Mouse (Mus musculus): ENCODE data around the gene BC053393. TPM values are rescaled to one million over a fixed set of nuclear protein-coding genes. Genes with fewer than 3 reads are reported as not detected.

BC053393 gene
- polyA plus RNA-seq, 1 experiment: not detected

GRCm38 (mm10) chr11:46549721-46550120 lies 21.6 kb upstream of the BC053393 start:
- no peak overlapping the region for H3ac ChIP-seq (ENCODE audit: control insufficient read depth, insufficient read length, low read depth)
- H3K36me3 ChIP-seq (ENCODE audit: control insufficient read depth, insufficient read depth): no peaks in the 10 kb centered on the region
- TF ChIP-seq CTCF (IDR thresholded peaks at IDR 0.05; ENCODE audit: control insufficient read depth, insufficient read depth, insufficient read length): no peak
- TF ChIP-seq MYOD1 (IDR thresholded peaks at IDR 0.05; ENCODE audit: control insufficient read depth, insufficient read length, low read depth): no peak
- no peak for TF ChIP-seq MAX (IDR thresholded peaks at IDR 0.05)
- TF ChIP-seq USF1 (IDR thresholded peaks at IDR 0.05; ENCODE audit: low read depth): no peak
- TF ChIP-seq MYOG (IDR thresholded peaks at IDR 0.05; ENCODE audit: control insufficient read depth, extremely low read depth, insufficient read length): no peak
- no peak for TF ChIP-seq FOSL1 (IDR thresholded peaks at IDR 0.05; ENCODE audit: insufficient read depth, low read length, poor library complexity, severe bottlenecking)
- no peak for TF ChIP-seq CEBPB (IDR thresholded peaks at IDR 0.05; ENCODE audit: low read depth)
- H3K27me3 ChIP-seq (ENCODE audit: control insufficient read depth, insufficient read depth, insufficient read length): no peaks in the 10 kb centered on the region
- H3K79me3 ChIP-seq (ENCODE audit: low read depth): no peaks in the 10 kb centered on the region
- H3K4me3 ChIP-seq (ENCODE audit: insufficient read depth, poor library complexity, severe bottlenecking): no peak overlapping the region
- H3K79me2 ChIP-seq (ENCODE audit: control insufficient read depth, insufficient read depth): no peaks in the 10 kb centered on the region

- TF ChIP-seq MAX (IDR thresholded peaks at IDR 0.05) (no peak), FOSL1 (IDR thresholded peaks at IDR 0.05; ENCODE audit: insufficient read depth, low read length, poor library complexity, severe bottlenecking) (no peak), MYOD1 (IDR thresholded peaks at IDR 0.05; ENCODE audit: control insufficient read depth, insufficient read length, low read depth) (no peak), CTCF (IDR thresholded peaks at IDR 0.05; ENCODE audit: control insufficient read depth, insufficient read depth, insufficient read length) (no peak), MYOG (IDR thresholded peaks at IDR 0.05; ENCODE audit: control insufficient read depth, extremely low read depth, insufficient read length) (no peak), CEBPB (IDR thresholded peaks at IDR 0.05; ENCODE audit: low read depth) (no peak), USF1 (IDR thresholded peaks at IDR 0.05; ENCODE audit: low read depth) (no peak)
- Histone ChIP-seq H3K36me3 (ENCODE audit: control insufficient read depth, insufficient read depth) (no peaks in the 10 kb centered on the region), H3ac (ENCODE audit: control insufficient read depth, insufficient read length, low read depth) (no peak overlapping the region), H3K79me3 (ENCODE audit: low read depth) (no peaks in the 10 kb centered on the region), H3K4me3 (ENCODE audit: insufficient read depth, poor library complexity, severe bottlenecking) (no peak overlapping the region), H3K79me2 (ENCODE audit: control insufficient read depth, insufficient read depth) (no peaks in the 10 kb centered on the region), H3K27me3 (ENCODE audit: control insufficient read depth, insufficient read depth, insufficient read length) (no peaks in the 10 kb centered on the region)
Measured at GRCm38 (mm10) chr11:46552741-46553140, 18.6 kb upstream of the BC053393 start.

GRCm38 (mm10) chr11:46561096-46561495 lies 10.2 kb upstream of the BC053393 start:
- no peaks in the 10 kb centered on the region for H3K79me2 ChIP-seq (ENCODE audit: control insufficient read depth, insufficient read depth)
- no peak overlapping the region for H3K4me3 ChIP-seq (ENCODE audit: insufficient read depth, poor library complexity, severe bottlenecking)
- no peak overlapping the region for H3ac ChIP-seq (ENCODE audit: control insufficient read depth, insufficient read length, low read depth)
- TF ChIP-seq MYOG (IDR thresholded peaks at IDR 0.05; ENCODE audit: control insufficient read depth, extremely low read depth, insufficient read length) (no peak), MAX (IDR thresholded peaks at IDR 0.05) (no peak), MYOD1 (IDR thresholded peaks at IDR 0.05; ENCODE audit: control insufficient read depth, insufficient read length, low read depth) (no peak), FOSL1 (IDR thresholded peaks at IDR 0.05; ENCODE audit: insufficient read depth, low read length, poor library complexity, severe bottlenecking) (no peak), USF1 (IDR thresholded peaks at IDR 0.05; ENCODE audit: low read depth) (no peak), CTCF (IDR thresholded peaks at IDR 0.05; ENCODE audit: control insufficient read depth, insufficient read depth, insufficient read length) (no peak), CEBPB (IDR thresholded peaks at IDR 0.05; ENCODE audit: low read depth) (no peak)
- no peaks in the 10 kb centered on the region for H3K79me3 ChIP-seq (ENCODE audit: low read depth)
- H3K36me3 ChIP-seq (ENCODE audit: control insufficient read depth, insufficient read depth): no peaks in the 10 kb centered on the region
- H3K27me3 ChIP-seq (ENCODE audit: control insufficient read depth, insufficient read depth, insufficient read length): no peaks in the 10 kb centered on the region

- TF ChIP-seq MYOG (IDR thresholded peaks at IDR 0.05; ENCODE audit: control insufficient read depth, extremely low read depth, insufficient read length): no peak
- no peak for TF ChIP-seq CEBPB (IDR thresholded peaks at IDR 0.05; ENCODE audit: low read depth)
- TF ChIP-seq CTCF (IDR thresholded peaks at IDR 0.05; ENCODE audit: control insufficient read depth, insufficient read depth, insufficient read length): no peak
- no peak for TF ChIP-seq FOSL1 (IDR thresholded peaks at IDR 0.05; ENCODE audit: insufficient read depth, low read length, poor library complexity, severe bottlenecking)
- TF ChIP-seq MYOD1 (IDR thresholded peaks at IDR 0.05; ENCODE audit: control insufficient read depth, insufficient read length, low read depth): no peak
- no peak for TF ChIP-seq MAX (IDR thresholded peaks at IDR 0.05)
- no peak for TF ChIP-seq USF1 (IDR thresholded peaks at IDR 0.05; ENCODE audit: low read depth)
- no peaks in the 10 kb centered on the region for H3K79me2 ChIP-seq (ENCODE audit: control insufficient read depth, insufficient read depth)
Measured at GRCm38 (mm10) chr11:46564671-46565070, 6.7 kb upstream of the BC053393 start.

GRCm38 (mm10) chr11:46565967-46566366 lies 5.4 kb upstream of the BC053393 start:
- H3ac ChIP-seq (ENCODE audit: control insufficient read depth, insufficient read length, low read depth): no peak overlapping the region
- no peak overlapping the region for H3K4me3 ChIP-seq (ENCODE audit: insufficient read depth, poor library complexity, severe bottlenecking)
- no peaks in the 10 kb centered on the region for H3K79me2 ChIP-seq (ENCODE audit: control insufficient read depth, insufficient read depth)
- H3K79me3 ChIP-seq (ENCODE audit: low read depth): no peaks in the 10 kb centered on the region
- no peak for TF ChIP-seq MYOG (IDR thresholded peaks at IDR 0.05; ENCODE audit: control insufficient read depth, extremely low read depth, insufficient read length)
- TF ChIP-seq CEBPB (IDR thresholded peaks at IDR 0.05; ENCODE audit: low read depth): no peak
- TF ChIP-seq FOSL1 (IDR thresholded peaks at IDR 0.05; ENCODE audit: insufficient read depth, low read length, poor library complexity, severe bottlenecking): no peak
- TF ChIP-seq USF1 (IDR thresholded peaks at IDR 0.05; ENCODE audit: low read depth): no peak
- no peak for TF ChIP-seq MAX (IDR thresholded peaks at IDR 0.05)
- TF ChIP-seq CTCF (IDR thresholded peaks at IDR 0.05; ENCODE audit: control insufficient read depth, insufficient read depth, insufficient read length): no peak
- TF ChIP-seq MYOD1 (IDR thresholded peaks at IDR 0.05; ENCODE audit: control insufficient read depth, insufficient read length, low read depth): no peak
- no peaks in the 10 kb centered on the region for H3K27me3 ChIP-seq (ENCODE audit: control insufficient read depth, insufficient read depth, insufficient read length)
- no peaks in the 10 kb centered on the region for H3K36me3 ChIP-seq (ENCODE audit: control insufficient read depth, insufficient read depth)

More at GRCm38 (mm10) chr11:46564671-46565070, 6.7 kb upstream of the BC053393 start:
- H3K36me3 ChIP-seq (ENCODE audit: control insufficient read depth, insufficient read depth): no peaks in the 10 kb centered on the region
- no peaks in the 10 kb centered on the region for H3K27me3 ChIP-seq (ENCODE audit: control insufficient read depth, insufficient read depth, insufficient read length)
- no peak overlapping the region for H3K4me3 ChIP-seq (ENCODE audit: insufficient read depth, poor library complexity, severe bottlenecking)
- no peak overlapping the region for H3ac ChIP-seq (ENCODE audit: control insufficient read depth, insufficient read length, low read depth)
- no peaks in the 10 kb centered on the region for H3K79me3 ChIP-seq (ENCODE audit: low read depth)

- Histone ChIP-seq H3K4me3 (ENCODE audit: insufficient read depth, poor library complexity, severe bottlenecking) (no peak overlapping the region), H3K36me3 (ENCODE audit: control insufficient read depth, insufficient read depth) (no peaks in the 10 kb centered on the region), H3ac (ENCODE audit: control insufficient read depth, insufficient read length, low read depth) (no peak overlapping the region), H3K79me3 (ENCODE audit: low read depth) (no peaks in the 10 kb centered on the region), H3K79me2 (ENCODE audit: control insufficient read depth, insufficient read depth) (no peaks in the 10 kb centered on the region), H3K27me3 (ENCODE audit: control insufficient read depth, insufficient read depth, insufficient read length) (no peaks in the 10 kb centered on the region)
- TF ChIP-seq CTCF (IDR thresholded peaks at IDR 0.05; ENCODE audit: control insufficient read depth, insufficient read depth, insufficient read length): no peak
- TF ChIP-seq CEBPB (IDR thresholded peaks at IDR 0.05; ENCODE audit: low read depth): no peak
- no peak for TF ChIP-seq MYOG (IDR thresholded peaks at IDR 0.05; ENCODE audit: control insufficient read depth, extremely low read depth, insufficient read length)
- no peak for TF ChIP-seq MAX (IDR thresholded peaks at IDR 0.05)
- no peak for TF ChIP-seq FOSL1 (IDR thresholded peaks at IDR 0.05; ENCODE audit: insufficient read depth, low read length, poor library complexity, severe bottlenecking)
- TF ChIP-seq USF1 (IDR thresholded peaks at IDR 0.05; ENCODE audit: low read depth): no peak
- TF ChIP-seq MYOD1 (IDR thresholded peaks at IDR 0.05; ENCODE audit: control insufficient read depth, insufficient read length, low read depth): no peak
Measured at GRCm38 (mm10) chr11:46569107-46569506, 2.2 kb upstream of the BC053393 start.
